ENCODE assay signal across 8 mouse cellular contexts in genomic region chr14:103098587-103099235, GRCm38 (mm10). TPM values are rescaled to one million over a fixed set of nuclear protein-coding genes. Genes with fewer than 3 reads are reported as not detected.
DNase-seq lines count a peak whose midpoint lies in the region; ATAC-seq lines count a peak whose summit lies in the region.

No protein-coding gene starts in this region.

- peak; percentile 85 for ATAC-seq in hindbrain, embryonic 15.5 days (ENCODE audit: low FRiP score, low read depth)
- ATAC-seq in megakaryocyte progenitor cell, adult 5-6 weeks (replicated peaks; ENCODE audit: poor library complexity): peak; percentile 72

- H3K4me1 ChIP-seq in hindbrain, embryonic 15.5 days (replicated peaks): peaks cover 29% of the 10 kb centered on the region

- peak overlapping the region; percentile 80 for H3K9ac ChIP-seq in hindbrain, embryonic 15.5 days

- peak; percentile 78 for DNase-seq in ZHBTc4 (ENCODE audit: low read depth, low spot score)
- peak; percentile 88 to 95 for DNase-seq in cerebellum, postnatal 25 days
- peak; percentile 69 to 71 for DNase-seq in frontal cortex, postnatal 36 days (ENCODE audit: low spot score in 2 of 2)
- DNase-seq in left cerebral cortex, postnatal 10 days (ENCODE audit: extremely low spot score in 1 of 2, low spot score in 2 of 2): peak; percentile 50 to 94
- peak; percentile 82 to 88 for DNase-seq in right cerebral cortex, postnatal 10 days (ENCODE audit: low spot score in 2 of 2)
- peak; percentile 84 to 86 for DNase-seq in urinary bladder, postnatal 4 days (ENCODE audit: low spot score in 2 of 2)

- H3K36me3 ChIP-seq in hindbrain, embryonic 15.5 days: peaks cover 5% of the 10 kb centered on the region; the same call in 1 of the 2 replicates

- 0% methylated on average over 69 of the region's 86 CpGs for WGBS in hindbrain, embryonic 15.5 days

- H3K4me2 ChIP-seq in hindbrain, embryonic 15.5 days: peak overlapping the region; percentile 54

- H3K27ac ChIP-seq in hindbrain, embryonic 15.5 days (replicated peaks): peak overlapping the region; percentile 95

- H3K9me3 ChIP-seq in hindbrain, embryonic 15.5 days: no peaks in the 10 kb centered on the region

- H3K27me3 ChIP-seq in hindbrain, embryonic 15.5 days: no peaks in the 10 kb centered on the region

- H3K4me3 ChIP-seq in hindbrain, embryonic 15.5 days: peak overlapping the region; percentile 73

- intact Hi-C loops in left cerebral cortex, postnatal 10 days (cut with DNase I): loop anchor here (5.0 kb wide), 1 partner anchor 86 kb away; no protein-coding TSS in a partner anchor

RNA-seq across cellular contexts. Expression of gene Fbxl3, which starts 0.7 kb away (rescaled TPM):
- 21.5 and 23.0 TPM in 2 replicates for polyA plus RNA-seq in hindbrain, embryonic 15.5 days (2015; fragmentation: Nextera tagmentation; extraction: Ambion mirVana)
- total RNA-seq in left cerebral cortex, postnatal 10 days (2021): 10 to 100 TPM; 62.5 to 70.3 TPM
- 25.7 and 28.7 TPM in 2 replicates for total RNA-seq in megakaryocyte progenitor cell, adult 5-6 weeks (2015)
- 40.6 and 46.9 TPM in 2 replicates for total RNA-seq in megakaryocyte progenitor cell, adult 5-6 weeks (2017)

RNA-seq across cellular contexts. Expression of gene Cln5, which starts 28.7 kb away (rescaled TPM):
- polyA plus RNA-seq in hindbrain, embryonic 15.5 days (2015; fragmentation: Nextera tagmentation; extraction: Ambion mirVana): 13.6 and 13.7 TPM in 2 replicates
- total RNA-seq in left cerebral cortex, postnatal 10 days (2021): 1 to 10 TPM; 5.9 to 6.0 TPM
- 43.9 and 46.8 TPM in 2 replicates for total RNA-seq in megakaryocyte progenitor cell, adult 5-6 weeks (2015)
- total RNA-seq in megakaryocyte progenitor cell, adult 5-6 weeks (2017): 36.8 and 39.2 TPM in 2 replicates

RNA-seq across cellular contexts. Expression of gene Acod1, which starts 51.9 kb away (rescaled TPM):
- 0.20 TPM in 1 of 2 replicates, not detected in the other for polyA plus RNA-seq in hindbrain, embryonic 15.5 days (2015; fragmentation: Nextera tagmentation; extraction: Ambion mirVana)
- total RNA-seq in left cerebral cortex, postnatal 10 days (2021): not detected
- 0.07 and 0.20 TPM in 2 replicates for total RNA-seq in megakaryocyte progenitor cell, adult 5-6 weeks (2015)
- total RNA-seq in megakaryocyte progenitor cell, adult 5-6 weeks (2017): 0.27 and 0.46 TPM in 2 replicates

Comparison
In these comparisons a context has a peak if more than half of its experiments do, and no peak if none do; other contexts are left out.
1. Peak in every context shown above with its lines: DNase-seq, ATAC-seq, H3K4me3 ChIP-seq and H3K27ac ChIP-seq.
2. RNA of gene Cln5, which starts 28.7 kb away (total RNA-seq): 36.8 to 46.8 TPM in megakaryocyte progenitor cell, adult 5-6 weeks; 5.9 to 6.0 TPM in left cerebral cortex, postnatal 10 days; every median in the first group is over 4 times any median in the second.